Mouse (Mus musculus) embryonic facial prominence, embryonic 13.5 days (tissue): Measurements from ENCODE around the gene Mnx1. TPM values are rescaled to one million over a fixed set of nuclear protein-coding genes. Genes with fewer than 3 reads are reported as not detected.

Experiments
- polyA plus RNA-seq: library from polyadenylated mRNA; unstranded; fragments of >200 nt; fragmentation: Nextera tagmentation; extraction: Ambion mirVana; gene quantifications from 2 replicates; pipeline ENCODE4 v1.2.1, GENCODE M21; 2015

Gene Mnx1
- polyA plus RNA-seq, 1 experiment from 2014 or later: not detected

Other genes starting within 250 kb of the Mnx1 start
- 9.0 and 13.1 TPM in 2 replicates for gene Lmbr1, start 100.1 kb downstream of the Mnx1 start, polyA plus RNA-seq
- gene Nom1, start 43.8 kb downstream of the Mnx1 start, polyA plus RNA-seq: 27.9 and 28.0 TPM in 2 replicates
- gene Ube3c, start 90.8 kb upstream of the Mnx1 start, polyA plus RNA-seq: 17.5 and 28.7 TPM in 2 replicates